Comparison of ENCODE assay signal across 18 mouse cellular contexts in genomic region chr2:22619416-22619815, GRCm38 (mm10). TPM values are rescaled to one million over a fixed set of nuclear protein-coding genes. Genes with fewer than 3 reads are reported as not detected.
DNase-seq lines count a peak whose midpoint lies in the region; ATAC-seq and TF ChIP-seq lines count a peak whose summit lies in the region.
"Had no signal": no experiment of that assay in that cellular context is flagged by ENCODE, and none has a peak within 500 bp of the region (broad histone marks: within the 10 kb centered on the region; RNA-seq: fewer than 3 reads in every experiment).

No protein-coding gene starts in this region.

- peaks cover 33% of the 10 kb centered on the region for H3K4me1 ChIP-seq in embryonic facial prominence, embryonic 10.5 days
- H3K4me1 ChIP-seq in forebrain, embryonic 15.5 days = peaks cover 53% of the 10 kb centered on the region
- H3K4me1 ChIP-seq in hindbrain, postnatal 0 days (ENCODE audit: insufficient read depth, low read length) = peaks cover 9% of the 10 kb centered on the region; the same call in 1 of the 2 replicates
- peaks cover 10% of the 10 kb centered on the region; the same call in 1 of the 2 replicates for H3K4me1 ChIP-seq in neural tube, embryonic 11.5 days (ENCODE audit: control insufficient read depth, insufficient read depth, low read length)

- no peak for ATAC-seq in forebrain, embryonic 15.5 days (replicated peaks)
- no peak for ATAC-seq in hindbrain, postnatal 0 days
- ATAC-seq in neural tube, embryonic 11.5 days (ENCODE audit: insufficient read depth, low FRiP score, low TSS enrichment) = no peak
- ATAC-seq: intestine, embryonic 16.5 days had no signal

- WGBS in embryonic facial prominence, embryonic 10.5 days = 4% methylated on average over 12 of the region's 12 CpGs
- WGBS in forebrain, embryonic 15.5 days = 2% methylated on average over 12 of the region's 12 CpGs
- WGBS in hindbrain, postnatal 0 days = 3% methylated on average over 12 of the region's 12 CpGs
- 2% methylated on average over 12 of the region's 12 CpGs for WGBS in neural tube, embryonic 11.5 days

- no peak overlapping the region for H3K27ac ChIP-seq in embryonic facial prominence, embryonic 10.5 days (replicated peaks)
- peak overlapping the region; percentile 98 for H3K27ac ChIP-seq in forebrain, embryonic 15.5 days (replicated peaks)
- H3K27ac ChIP-seq in hindbrain, postnatal 0 days = peak overlapping the region; percentile 60; the same call in 1 of the 2 replicates
- H3K27ac ChIP-seq in neural tube, embryonic 11.5 days (ENCODE audit: low read depth, low read length) = no peak overlapping the region
- H3K27ac ChIP-seq: embryonic facial prominence, embryonic 13.5 days; kidney, postnatal 0 days; limb, embryonic 13.5 days; macrophage had no signal

- H3K4me2 ChIP-seq in forebrain, embryonic 15.5 days (replicated peaks) = peak overlapping the region; percentile 82
- peak overlapping the region; percentile 45 for H3K4me2 ChIP-seq in hindbrain, postnatal 0 days (ENCODE audit: low read depth, low read length)
- peak overlapping the region; percentile 19; the same call in 1 of the 2 replicates for H3K4me2 ChIP-seq in neural tube, embryonic 11.5 days (ENCODE audit: low read depth)
- H3K4me2 ChIP-seq: embryonic facial prominence, embryonic 13.5 days; limb, embryonic 13.5 days had no signal

- no peaks in the 10 kb centered on the region for H3K36me3 ChIP-seq in embryonic facial prominence, embryonic 10.5 days (replicated peaks)
- no peaks in the 10 kb centered on the region for H3K36me3 ChIP-seq in forebrain, embryonic 15.5 days
- H3K36me3 ChIP-seq in hindbrain, postnatal 0 days (ENCODE audit: insufficient read depth, low read length) = no peaks in the 10 kb centered on the region
- no peaks in the 10 kb centered on the region for H3K36me3 ChIP-seq in neural tube, embryonic 11.5 days (ENCODE audit: control insufficient read depth, insufficient read depth, low read length)
- H3K36me3 ChIP-seq: embryonic facial prominence, embryonic 13.5 days; limb, embryonic 13.5 days had no signal

- no peak for TF ChIP-seq CTCF in hindbrain, postnatal 0 days (IDR thresholded peaks at IDR 0.05; ENCODE audit: low read depth)

- peaks cover 82% of the 10 kb centered on the region for H3K27me3 ChIP-seq in embryonic facial prominence, embryonic 10.5 days (replicated peaks; ENCODE audit: low read depth, poor library complexity, severe bottlenecking)
- H3K27me3 ChIP-seq in forebrain, embryonic 15.5 days = peaks cover 17% of the 10 kb centered on the region
- H3K27me3 ChIP-seq in hindbrain, postnatal 0 days (ENCODE audit: insufficient read depth, low read length) = peaks cover 17% of the 10 kb centered on the region
- peaks cover 62% of the 10 kb centered on the region for H3K27me3 ChIP-seq in neural tube, embryonic 11.5 days (ENCODE audit: control insufficient read depth, insufficient read depth, low read length)

- no peaks in the 10 kb centered on the region for H3K9me3 ChIP-seq in embryonic facial prominence, embryonic 10.5 days
- no peaks in the 10 kb centered on the region for H3K9me3 ChIP-seq in forebrain, embryonic 15.5 days
- no peaks in the 10 kb centered on the region for H3K9me3 ChIP-seq in hindbrain, postnatal 0 days (ENCODE audit: low read length)
- H3K9me3 ChIP-seq in neural tube, embryonic 11.5 days (ENCODE audit: control insufficient read depth, low read length) = no peaks in the 10 kb centered on the region
- H3K9me3 ChIP-seq: embryonic facial prominence, embryonic 13.5 days had no signal

- DNase-seq in embryonic facial prominence, embryonic 10.5 days (ENCODE audit: low spot score) = peak; percentile 17
- peak; percentile 6 for DNase-seq in hindbrain, postnatal 0 days (ENCODE audit: low spot score)
- DNase-seq in neural tube, embryonic 11.5 days (ENCODE audit: low spot score) = no peak
- DNase-seq in MN1 (ENCODE audit: low spot score) = no peak
- DNase-seq in left cerebral cortex, adult 9 months (ENCODE audit: low spot score in 2 of 2) = no peak
- no peak for DNase-seq in spleen, postnatal 10 days (ENCODE audit: low spot score in 2 of 2)
- DNase-seq: adrenal gland, postnatal 25 days; layer of hippocampus, postnatal 36 days had no signal

- H3K9ac ChIP-seq in forebrain, embryonic 15.5 days (replicated peaks) = peak overlapping the region; percentile 29
- no peak overlapping the region for H3K9ac ChIP-seq in hindbrain, postnatal 0 days (replicated peaks; ENCODE audit: low read length)
- H3K9ac ChIP-seq in neural tube, embryonic 11.5 days (ENCODE audit: low read length) = no peak overlapping the region
- H3K9ac ChIP-seq: embryonic facial prominence, embryonic 13.5 days; limb, embryonic 13.5 days had no signal

- H3K4me3 ChIP-seq in embryonic facial prominence, embryonic 10.5 days = no peak overlapping the region
- H3K4me3 ChIP-seq in forebrain, embryonic 15.5 days = peak overlapping the region; percentile 19
- H3K4me3 ChIP-seq in hindbrain, postnatal 0 days (ENCODE audit: low read length) = 0 out of 2 replicates have a peak overlapping the region, but pooled peaks have one; percentile 14
- H3K4me3 ChIP-seq in neural tube, embryonic 11.5 days (ENCODE audit: low read depth, low read length) = no peak overlapping the region
- H3K4me3 ChIP-seq: embryonic facial prominence, embryonic 13.5 days; limb, embryonic 13.5 days; myocyte had no signal

RNA-seq across cellular contexts. Expression of gene Gad2, which starts 2.6 kb away (rescaled TPM):
- 1.7 and 3.4 TPM in 2 replicates for polyA plus RNA-seq in embryonic facial prominence, embryonic 10.5 days (2016; fragmentation: Nextera tagmentation; extraction: Ambion mirVana)
- polyA plus RNA-seq in forebrain, embryonic 15.5 days (2015; fragmentation: Nextera tagmentation; extraction: Ambion mirVana) = 70.0 and 78.2 TPM in 2 replicates
- 34.9 and 40.0 TPM in 2 replicates for total RNA-seq in hindbrain, postnatal 0 days (2014; rRNA removed)
- polyA plus RNA-seq in hindbrain, postnatal 0 days (2015; fragmentation: Nextera tagmentation; extraction: Ambion mirVana) = 46.1 and 48.3 TPM in 2 replicates
- polyA plus RNA-seq in neural tube, embryonic 11.5 days (2014; fragmentation: Nextera tagmentation; extraction: Ambion mirVana) = 9.5 and 11.0 TPM in 2 replicates
- total RNA-seq: adrenal gland, postnatal 25 days; granulocyte monocyte progenitor cell, adult 5-6 weeks had no signal
- polyA plus RNA-seq: intestine, embryonic 16.5 days; kidney, postnatal 0 days; liver, embryonic 16.5 days; macrophage; myocyte; spleen, adult 2 months had no signal

Comparison
In these comparisons a context has a peak if more than half of its experiments do, and no peak if none do; other contexts are left out.
1. DNase-seq: peak in embryonic facial prominence, embryonic 10.5 days (single experiment) and hindbrain, postnatal 0 days (single experiment); none in neural tube, embryonic 11.5 days (single experiment), MN1 (single experiment), left cerebral cortex, adult 9 months (0 of 2) and spleen, postnatal 10 days (0 of 2).
2. H3K27ac ChIP-seq: peak in forebrain, embryonic 15.5 days (single experiment) and hindbrain, postnatal 0 days (single experiment); none in embryonic facial prominence, embryonic 10.5 days (single experiment) and neural tube, embryonic 11.5 days (single experiment).
3. H3K4me3 ChIP-seq: peak in forebrain, embryonic 15.5 days (single experiment) and hindbrain, postnatal 0 days (single experiment); none in embryonic facial prominence, embryonic 10.5 days (single experiment) and neural tube, embryonic 11.5 days (single experiment).
4. H3K4me2 ChIP-seq: peak in every context shown above with its lines; median percentile 82 in forebrain, embryonic 15.5 days; 45 in hindbrain, postnatal 0 days; 19 in neural tube, embryonic 11.5 days.